Mouse (Mus musculus) testis, adult 2 months (tissue): ENCODE measurements around the gene Clspn.

Source experiments
- CTCF ChIP-seq: fragments of 200-500 bp; IDR thresholded peaks from 2 replicates; pipeline ENCODE4 v1.5.1; 2012; ENCODE audit warnings: low read depth, mild to moderate bottlenecking, inconsistent platforms, low read length, moderate library complexity; ENCODE audit not compliant: control insufficient read depth, insufficient read depth, insufficient replicate concordance
- POLR2A ChIP-seq: fragments of 200-500 bp; IDR thresholded peaks from 2 replicates; pipeline ENCODE4 v1.6.1; 2012; ENCODE audit warnings: low read depth, mild to moderate bottlenecking, inconsistent platforms, low read length, moderate library complexity; ENCODE audit not compliant: control insufficient read depth

DNA sequence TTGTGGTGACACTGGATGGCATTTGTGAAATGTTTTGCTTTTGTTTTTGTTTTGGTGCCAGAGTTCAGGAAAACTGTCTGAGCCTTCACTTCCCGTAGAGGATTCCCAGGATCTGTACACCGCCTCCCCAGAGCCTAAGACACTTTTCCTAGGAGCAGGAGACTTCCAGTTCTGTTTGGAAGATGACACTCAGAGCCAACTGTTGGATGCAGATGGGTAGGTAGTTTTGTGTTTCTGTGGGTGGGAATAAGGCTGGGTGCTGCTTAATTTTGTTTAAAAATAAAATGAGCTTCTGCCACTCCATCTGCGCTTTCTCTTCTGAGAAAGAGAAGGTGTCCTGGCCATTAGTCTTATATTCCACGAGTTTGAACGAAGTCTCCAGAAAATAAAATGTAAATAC, 19.5 kb downstream of the Clspn start:
- TF ChIP-seq CTCF: no peak
- no peak for TF ChIP-seq POLR2A
